Mouse (Mus musculus) thymus, adult 2 months (tissue): ENCODE data around the gene Ophn1.

Experiments used
- CTCF ChIP-seq: fragments of 200-500 bp; IDR thresholded peaks from 2 replicates; pipeline ENCODE4 v1.5.1; 2012; ENCODE audit warnings: mild to moderate bottlenecking, control low read depth, low read length, moderate library complexity, borderline replicate concordance; ENCODE audit not compliant: control insufficient read depth, poor library complexity, insufficient read depth; ENCODE audit errors: extremely low read depth
- POLR2A ChIP-seq: fragments of 200-500 bp; IDR thresholded peaks from 2 replicates; pipeline ENCODE4 v1.6.1; 2012; ENCODE audit warnings: mild to moderate bottlenecking, low read length, control low read depth, moderate library complexity; ENCODE audit not compliant: control insufficient read depth, poor library complexity, insufficient read depth; ENCODE audit errors: extremely low read depth

GRCm38 (mm10) chrX:98860167-98860566, 30.7 kb downstream of the Ophn1 start:
- TF ChIP-seq POLR2A (no peak), CTCF (no peak)
